Mouse (Mus musculus) ovary, postnatal 10 days (tissue): ENCODE results near the gene Slc6a6.

Experiments
- DNase-seq: peaks from one replicate; pipeline ENCODE4 v3.0.0; 2022; ENCODE audit warnings: low spot score

Slc6a6 gene

GRCm38 (mm10) chr6:91703459-91703858 is 19.6 kb downstream of the Slc6a6 start:
- DNase-seq, result no peak

GRCm38 (mm10) chr6:91704446-91704845 is 20.6 kb downstream of the Slc6a6 start:
- no peak for DNase-seq

DNA sequence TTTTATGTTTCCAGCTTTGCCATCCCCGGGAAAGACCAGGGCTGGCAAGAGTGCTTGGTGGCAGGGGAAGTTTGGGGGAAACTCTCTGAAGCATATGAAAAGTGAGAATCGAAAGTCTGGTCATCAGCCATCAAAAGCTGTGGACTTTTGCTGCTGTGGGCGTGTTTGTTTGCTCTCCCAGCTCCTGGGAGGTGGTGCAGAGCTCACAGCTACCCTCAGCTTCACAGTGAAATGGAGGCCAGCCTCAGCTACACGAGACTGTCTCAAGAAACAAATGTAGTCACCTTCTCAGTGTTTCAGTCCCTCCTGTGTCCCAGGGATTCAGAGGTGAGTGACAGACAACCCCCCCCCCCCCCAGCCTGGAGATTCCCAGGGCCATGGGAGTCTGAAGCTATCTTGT is 21.8 kb downstream of the Slc6a6 start:
- DNase-seq, result no peak

DNA sequence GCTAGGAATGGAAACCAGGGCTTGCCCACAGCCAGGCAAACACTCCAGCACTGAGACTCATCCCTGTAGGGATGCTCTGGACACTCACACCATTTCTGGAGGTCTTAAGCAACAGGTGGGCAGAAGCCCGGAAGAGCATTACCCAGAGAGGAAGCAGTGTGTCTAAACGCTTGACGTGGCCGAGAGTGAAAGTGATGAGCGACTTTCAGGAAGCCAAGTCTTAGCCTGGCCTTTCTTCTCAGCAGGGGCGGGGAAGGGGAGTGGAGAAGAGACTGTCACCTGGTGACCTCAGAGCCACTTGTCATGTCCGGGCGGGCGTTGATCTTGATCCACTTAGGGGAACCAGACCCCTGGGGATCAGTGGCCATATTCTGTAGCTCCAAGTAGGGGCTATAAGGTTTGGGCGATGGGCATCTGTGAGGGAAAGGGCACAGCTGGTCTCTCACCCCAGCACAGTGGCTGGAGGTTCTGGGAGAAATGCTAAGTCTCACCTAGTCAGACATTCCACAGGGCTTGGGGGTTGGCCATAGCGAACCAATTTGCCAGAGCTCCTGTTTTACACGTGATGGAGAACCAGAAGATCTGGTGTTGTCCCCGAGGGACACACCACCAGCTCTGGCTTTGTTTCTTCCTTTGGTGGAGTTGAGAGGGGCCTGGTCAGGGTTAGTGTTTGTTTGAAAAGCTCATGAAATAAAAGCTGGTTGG is 22.4 kb downstream of the Slc6a6 start:
- no peak for DNase-seq

GRCm38 (mm10) chr6:91707276-91707885 is 23.5 kb downstream of the Slc6a6 start:
- DNase-seq, result no peak

DNA sequence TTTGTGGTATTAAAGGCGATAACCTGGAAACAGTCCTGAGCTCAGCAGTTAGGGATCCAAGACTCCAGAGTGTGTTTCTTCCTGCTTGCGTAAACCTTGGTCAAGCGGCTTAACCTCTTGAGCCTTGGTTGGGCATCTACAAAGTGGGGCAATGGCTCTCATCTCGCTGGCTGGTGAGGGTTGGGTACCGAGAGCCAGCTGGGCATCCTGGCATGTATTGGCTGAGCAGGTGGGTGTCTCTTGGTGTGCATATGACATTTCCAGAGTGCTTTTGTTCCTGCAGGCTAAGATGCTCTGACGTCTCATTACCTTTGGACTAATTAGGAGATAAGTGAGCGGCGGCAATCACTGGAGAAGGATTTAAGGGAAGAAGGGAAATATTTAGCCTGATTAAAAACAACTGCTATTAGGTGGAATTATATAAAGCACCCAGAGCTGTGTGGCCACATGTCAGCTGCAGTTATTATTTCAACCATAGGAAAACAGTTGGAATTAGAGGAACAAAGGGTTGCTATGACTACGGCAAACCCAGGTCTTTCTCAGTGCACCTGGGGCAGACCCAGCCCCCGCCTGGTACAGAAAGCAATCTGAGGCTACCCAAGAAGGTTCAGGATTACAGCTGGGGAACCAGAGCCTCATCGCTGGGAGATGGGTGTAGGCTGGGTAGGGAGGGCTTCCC is 24.2 kb downstream of the Slc6a6 start:
- no peak for DNase-seq

DNA sequence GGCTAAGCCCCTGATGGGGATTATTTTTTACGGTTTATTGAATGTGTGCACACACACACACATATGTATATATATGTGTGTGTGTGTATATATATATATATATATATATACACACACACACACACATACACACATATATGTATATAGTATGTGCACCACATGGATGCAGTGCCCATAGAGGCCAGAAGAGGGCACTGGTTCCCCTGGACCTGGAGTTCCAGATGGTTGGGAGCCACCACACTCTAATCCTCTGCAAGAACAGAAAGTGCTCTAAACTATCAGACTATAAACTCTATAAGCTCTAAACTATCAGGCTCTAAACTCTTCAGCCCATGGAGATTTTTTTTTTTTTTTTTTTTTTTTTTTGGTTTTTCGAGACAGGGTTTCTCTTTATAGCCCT is 25.1 kb downstream of the Slc6a6 start:
- no peak for DNase-seq

DNA sequence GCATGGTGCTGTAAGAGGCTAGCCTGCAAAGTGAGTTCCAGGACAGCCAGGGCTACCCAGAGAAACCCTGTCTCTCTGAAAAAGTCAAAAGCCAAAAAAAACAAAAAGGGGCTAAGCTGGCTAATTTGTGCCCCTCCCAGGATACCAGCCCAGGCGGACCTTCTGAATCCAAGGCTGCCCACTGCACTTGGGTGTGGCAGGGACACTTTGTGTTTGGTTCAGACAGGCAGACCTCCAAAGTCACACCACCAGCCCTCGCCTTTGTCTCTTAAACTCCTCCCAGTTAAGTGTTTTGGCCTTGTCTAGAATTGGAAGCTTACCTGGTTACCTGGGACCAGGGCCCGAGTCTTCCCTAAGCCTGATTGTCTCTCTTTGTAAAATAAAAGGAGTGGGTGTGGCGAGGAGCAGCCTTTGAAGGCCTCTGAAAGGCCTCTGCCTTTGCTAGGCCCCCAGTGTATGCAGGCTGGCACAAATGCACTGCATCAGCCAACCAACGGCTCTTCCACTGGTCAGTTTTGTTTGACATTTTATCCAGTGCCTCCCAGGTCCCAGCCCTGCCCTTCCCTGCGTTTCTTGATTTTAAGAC is 26.6 kb downstream of the Slc6a6 start:
- DNase-seq, result no peak

- no peak for DNase-seq
These were observed 28.4 kb downstream of the Slc6a6 start for GRCm38 (mm10) chr6:91712097-91712854.

DNA sequence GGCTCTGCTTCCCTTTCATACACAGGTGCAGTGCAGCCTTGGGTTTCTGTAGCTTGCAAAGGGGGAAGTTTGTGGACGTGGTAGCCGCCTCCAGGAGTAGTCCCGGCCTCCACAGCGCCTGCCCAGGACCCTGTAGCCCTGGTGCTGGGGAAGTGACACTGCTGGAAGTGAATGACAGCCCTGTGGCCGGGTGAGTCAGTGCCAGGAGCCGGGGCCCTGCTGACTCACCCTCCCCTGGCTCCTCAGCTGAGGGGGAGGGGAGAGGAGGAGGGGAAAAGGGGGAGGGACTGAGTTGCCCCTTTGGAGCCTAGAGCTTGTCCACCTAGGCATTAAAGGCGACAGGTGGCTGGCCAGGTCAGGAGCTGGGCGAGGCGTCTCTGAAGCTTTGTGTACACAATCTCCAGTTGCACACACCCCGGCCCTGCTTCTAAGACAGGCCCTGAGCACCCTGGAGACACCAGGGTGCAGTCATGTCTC is 29.0 kb downstream of the Slc6a6 start:
- DNase-seq, result no peak

DNA sequence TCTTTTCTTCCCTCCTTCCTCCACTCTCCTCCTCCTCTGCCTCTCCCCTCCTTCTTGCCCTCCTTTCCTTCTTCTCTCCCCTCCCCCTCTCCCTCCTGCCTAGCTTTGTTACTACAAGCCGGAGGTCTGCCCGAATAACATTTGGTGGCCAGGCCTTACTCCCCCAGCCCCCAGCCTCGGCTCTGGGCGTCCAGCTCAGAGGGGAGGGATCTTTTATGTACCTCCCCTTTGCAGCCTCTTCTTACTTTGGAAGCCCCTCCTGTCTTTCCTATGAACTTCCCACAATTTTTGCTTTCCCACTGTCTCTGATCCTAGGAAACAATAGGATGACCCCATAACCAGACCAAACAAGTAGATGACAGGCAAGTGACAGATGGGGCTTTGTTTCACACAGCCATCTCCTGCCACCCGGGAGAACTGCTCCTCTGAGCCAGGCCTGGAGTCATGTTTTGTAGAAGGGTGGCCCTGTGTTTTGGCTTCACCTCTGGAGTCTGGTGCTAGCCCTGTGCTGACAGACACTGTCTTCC is 29.6 kb downstream of the Slc6a6 start:
- DNase-seq, result no peak

GRCm38 (mm10) chr6:91715023-91715422 is 31.2 kb downstream of the Slc6a6 start:
- no peak for DNase-seq

DNA sequence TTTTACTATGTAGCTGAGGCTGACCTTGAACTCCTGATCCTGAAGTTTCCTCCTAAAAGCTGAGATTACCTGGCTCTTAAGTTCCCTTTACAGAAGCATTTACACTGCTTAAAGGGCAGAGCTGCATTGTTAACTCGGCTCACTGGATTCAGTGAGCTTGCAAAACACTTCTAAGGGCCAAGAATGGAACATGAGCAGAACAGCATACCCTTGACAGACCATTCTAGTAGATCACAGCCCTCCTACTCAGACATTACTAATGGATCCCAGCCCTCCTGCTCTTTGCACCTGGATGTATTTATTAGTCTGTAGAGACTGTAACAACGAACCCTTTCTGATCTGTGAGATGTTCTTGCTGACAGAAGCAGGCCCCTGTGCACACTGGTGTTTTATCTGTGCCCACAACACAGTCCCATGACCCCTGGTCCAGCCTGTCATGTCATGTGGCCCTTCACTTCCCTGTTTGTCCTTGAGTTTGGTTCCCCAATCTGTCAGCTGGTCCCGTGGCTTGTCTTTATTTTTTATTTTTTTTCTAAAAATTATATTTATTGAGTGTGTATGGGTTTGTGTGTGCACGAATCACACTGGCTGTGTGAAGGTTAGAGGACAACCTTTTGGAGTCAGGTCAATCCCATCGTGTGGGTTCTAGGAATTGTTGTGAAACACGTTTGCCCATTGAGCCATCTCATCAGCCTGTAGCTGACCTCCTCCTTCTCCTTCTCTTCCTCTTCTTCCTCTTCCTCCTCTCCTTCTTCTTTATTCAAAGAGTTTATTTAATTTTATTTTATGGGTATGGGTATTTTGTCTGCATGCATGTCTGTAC is 32.3 kb downstream of the Slc6a6 start:
- DNase-seq, result no peak

DNA sequence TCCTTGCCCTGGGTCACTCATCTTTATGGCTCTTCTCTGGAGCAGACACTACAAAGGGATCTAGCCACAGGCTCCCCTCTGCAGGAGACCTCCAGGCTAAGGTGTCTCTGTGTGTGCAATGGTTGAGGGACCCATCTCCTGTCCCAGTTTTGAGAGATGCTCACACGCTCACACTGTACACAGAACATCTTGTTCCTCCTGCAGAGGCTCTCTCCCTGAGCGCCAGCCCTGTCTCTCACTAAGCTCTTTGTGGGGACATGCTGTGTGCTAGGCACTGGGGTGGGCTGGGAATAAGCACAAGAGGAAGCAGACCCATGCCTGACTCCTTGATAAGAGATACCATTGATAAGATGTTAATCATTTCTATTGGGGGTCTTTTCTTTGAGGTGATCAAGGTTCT is 34.2 kb downstream of the Slc6a6 start:
- DNase-seq, result no peak

DNA sequence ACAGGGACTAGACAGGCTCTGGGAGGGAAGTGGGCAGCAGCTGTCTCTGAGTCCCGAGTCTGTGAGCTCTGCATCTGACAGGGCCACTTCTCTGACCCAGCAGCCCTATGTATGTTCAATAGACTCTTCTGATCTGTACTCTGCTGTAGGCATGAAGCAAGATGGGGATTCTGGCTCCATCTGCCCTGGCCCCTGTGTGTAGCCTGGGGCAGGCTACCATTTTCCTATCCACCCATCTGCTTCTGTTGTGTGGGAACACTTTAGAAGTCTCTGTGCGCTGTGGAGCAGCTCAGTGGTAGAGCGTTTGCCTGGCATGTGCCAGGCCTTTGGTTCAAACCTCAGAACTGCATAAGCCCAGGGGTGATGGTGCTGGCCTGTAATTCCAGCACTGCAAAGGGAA is 34.8 kb downstream of the Slc6a6 start:
- DNase-seq, result no peak

DNA sequence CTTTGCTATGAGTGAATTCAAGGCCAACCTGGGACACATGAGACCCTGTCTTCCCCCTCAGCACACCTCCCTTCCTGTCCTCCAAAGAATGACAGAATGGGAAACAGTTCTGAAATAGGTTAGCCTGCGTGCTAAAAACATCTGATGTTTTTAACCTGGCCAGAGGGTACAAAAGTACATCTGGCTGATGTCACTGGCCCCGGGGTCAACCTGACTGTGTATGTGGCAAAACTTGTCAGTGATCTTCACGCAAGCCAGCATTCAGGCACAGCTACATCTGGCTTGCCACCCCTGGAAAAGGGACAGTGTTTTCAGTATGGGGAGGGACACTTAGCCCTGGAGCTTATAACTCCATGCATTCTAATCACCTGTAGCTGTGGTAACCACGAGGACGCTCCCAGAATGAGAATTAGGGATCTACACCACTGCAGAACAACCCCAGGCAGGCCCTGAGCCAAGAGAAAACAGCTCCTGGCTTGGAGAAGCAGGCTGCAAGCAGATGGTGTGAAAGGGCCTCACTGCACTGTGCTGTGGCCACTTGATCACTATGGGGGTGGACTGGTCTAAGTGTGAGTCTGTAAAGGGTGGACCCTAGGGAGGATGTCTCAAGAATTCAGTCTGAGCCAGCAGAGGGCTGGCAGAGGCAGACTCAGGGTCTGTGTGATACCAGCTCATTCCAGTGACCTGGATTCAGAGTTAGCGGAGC is 35.3 kb downstream of the Slc6a6 start:
- no peak for DNase-seq

DNA sequence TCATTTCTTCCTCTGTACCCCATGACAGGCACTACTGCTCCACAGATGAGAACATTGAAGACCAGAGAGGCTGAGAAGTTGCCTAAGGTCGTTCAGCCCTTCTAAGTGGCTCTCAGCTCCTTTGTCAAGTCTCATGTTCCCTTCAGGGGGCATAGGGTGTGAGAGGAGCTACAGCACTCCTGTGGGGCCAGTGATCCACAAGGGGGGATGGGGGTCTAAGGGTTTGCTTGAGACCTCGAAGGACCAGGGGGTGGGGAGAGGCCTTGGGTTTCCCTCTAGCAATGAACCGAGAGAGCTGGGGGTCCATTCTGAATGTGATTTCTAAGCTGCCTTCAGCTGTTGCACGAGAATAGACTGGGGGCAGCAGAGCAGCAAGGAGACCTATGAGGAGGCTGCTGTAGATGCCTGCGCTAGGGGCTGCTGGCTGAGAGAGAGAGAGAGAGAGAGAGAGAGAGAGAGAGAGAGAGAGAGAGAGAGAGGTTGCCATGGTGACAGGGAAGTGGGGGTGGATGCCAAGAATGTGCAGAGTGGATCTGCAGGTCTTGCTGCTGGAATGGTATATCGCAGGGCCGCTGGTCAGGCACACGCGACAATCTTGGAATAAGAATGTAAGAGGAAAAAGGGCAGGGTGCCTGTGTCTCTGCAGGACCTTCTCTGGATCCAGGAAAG is 36.1 kb downstream of the Slc6a6 start:
- no peak for DNase-seq

- no peak for DNase-seq
These were observed 36.8 kb downstream of the Slc6a6 start for GRCm38 (mm10) chr6:91720588-91721214.

DNA sequence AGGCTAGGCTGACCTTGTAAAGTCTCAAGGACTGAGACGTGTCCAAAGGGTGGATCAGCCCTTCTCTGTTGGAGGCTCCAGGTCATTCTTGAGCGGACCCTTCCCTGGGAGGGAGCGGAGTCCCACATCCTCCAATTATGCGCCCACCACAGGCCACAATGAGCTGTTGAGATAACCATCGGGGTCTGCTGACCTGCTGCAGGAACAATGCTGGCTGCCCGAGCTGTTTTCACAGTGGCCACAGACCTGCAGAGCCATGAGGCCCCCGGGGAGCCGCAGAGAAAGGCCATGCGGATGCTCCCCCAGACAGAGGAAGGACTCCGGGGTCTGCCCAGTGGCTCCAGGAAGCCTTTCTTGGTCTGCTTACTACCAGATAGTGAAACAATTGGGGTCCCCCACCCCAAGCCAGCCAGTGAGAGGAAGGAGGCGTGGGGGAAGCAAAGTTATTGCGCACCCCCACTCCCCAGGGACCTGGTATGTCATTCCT is 37.4 kb downstream of the Slc6a6 start:
- DNase-seq, result no peak
